Mouse (Mus musculus) embryonic stem cell, embryonic (primary cell): ENCODE results near the gene Tmem199.

ENCODE experiments used
- CTCF ChIA-PET, 4 experiments: fragments of 300-600 bp in 2 of 4; fragments of 350-600 bp in 2 of 4; sonication (Branson Sonifier 250); formaldehyde crosslinking; loops; one replicate each; lab custom pipeline; 2022; ENCODE audit warnings: inconsistent platforms in 2 of 4; lab: Charles Lee
- POLR2A ChIA-PET, 4 experiments: fragments of 300-600 bp in 2 of 4; fragments of 350-600 bp in 2 of 4; sonication (Branson Sonifier 250); formaldehyde crosslinking; loops; one replicate each; lab custom pipeline; 2022; ENCODE audit warnings: antibody characterized with exemption in 4 of 4, inconsistent platforms in 1 of 4; lab: Charles Lee

Tmem199 gene

GRCm38 (mm10) chr11:78512025-78512957, at the start of gene Tmem199, which contains the start of gene Poldip2:
Tmem199 (minus strand) TSS chr11:78512172.
Poldip2 (plus strand) TSS chr11:78512193.
- POLR2A ChIA-PET, result interaction anchor here (0.5 to 1.7 kb wide), 79 partner anchors 9 to 1462 kb away, joined by 3 to 76 read pairs (median 5); partner anchors contain the start of genes Ift20 (in 3 of the 4), Sarm1 (in 3 of the 4), Tmem97 (in 3 of the 4) and Tnfaip1 (in 3 of the 4)
- CTCF ChIA-PET, result interaction anchor here in 3 of 4 experiments (0.6 to 1.4 kb wide), 7 partner anchors 50 to 440 kb away, joined by 3 to 6 read pairs (median 3); no protein-coding TSS in a partner anchor

GRCm38 (mm10) chr11:78560447-78560846, 48.5 kb upstream of the Tmem199 start:
- CTCF ChIA-PET, result interaction anchor here (0.6 to 1.9 kb wide), 22 partner anchors 10 to 1431 kb away, joined by 3 to 11 read pairs (median 3); partner anchors contain the start of genes Sarm1 (in 1 of the 4) and Tmem97 (in 1 of the 4)
- POLR2A ChIA-PET, result interaction anchor here (0.5 to 2.1 kb wide), 10 partner anchors 9 to 1172 kb away, joined by 3 to 12 read pairs (median 5); partner anchors contain the start of gene Tmem97 (in 2 of the 4)

GRCm38 (mm10) chr11:78557241-78557640, 45.3 kb upstream of the Tmem199 start:
- POLR2A ChIA-PET, result interaction anchor here in 2 of 4 experiments (0.8 to 13.7 kb wide), 11 partner anchors 8 to 270 kb away, joined by 3 to 205 read pairs (median 3); partner anchors contain the start of genes Ift20 (in 1 of the 2) and Tnfaip1 (in 1 of the 2)
- CTCF ChIA-PET, result interaction anchor here in 3 of 4 experiments (0.6 to 0.9 kb wide), 5 partner anchors 9 to 399 kb away, joined by 3 read pairs; no protein-coding TSS in a partner anchor

- POLR2A ChIA-PET, result interaction anchor here in 2 of 4 experiments (1.1 to 13.7 kb wide), 5 partner anchors 11 to 29 kb away, joined by 3 to 205 read pairs (median 4); partner anchors contain the start of genes Ift20 (in 2 of the 2) and Tnfaip1 (in 2 of the 2)
- CTCF ChIA-PET, result no interaction called here
Observed at GRCm38 (mm10) chr11:78556070-78556469, 44.1 kb upstream of the Tmem199 start.

- POLR2A ChIA-PET, result interaction anchor here in 2 of 4 experiments (1.5 to 13.7 kb wide), 4 partner anchors 11 to 19 kb away, joined by 3 to 205 read pairs (median 6); partner anchors contain the start of genes Ift20 (in 2 of the 2) and Tnfaip1 (in 2 of the 2)
- CTCF ChIA-PET, result interaction anchor here in 1 of 4 experiments (1.2 kb wide), 1 partner anchor 11 kb away, joined by 3 read pairs; no protein-coding TSS in a partner anchor
Observed at GRCm38 (mm10) chr11:78555623-78556022, 43.7 kb upstream of the Tmem199 start.

GRCm38 (mm10) chr11:78551059-78551398, 39.1 kb upstream of the Tmem199 start:
- CTCF ChIA-PET, result interaction anchor here in 1 of 4 experiments (1.4 kb wide), 1 partner anchor 23 kb away, joined by 3 read pairs; no protein-coding TSS in a partner anchor
- POLR2A ChIA-PET, result interaction anchor here in 3 of 4 experiments (0.5 to 13.7 kb wide), 27 partner anchors 8 to 464 kb away, joined by 3 to 205 read pairs (median 5); partner anchors contain the start of genes Ift20 (in 3 of the 3), Poldip2 (in 3 of the 3), Tmem199 (in 3 of the 3) and Tnfaip1 (in 3 of the 3)

GRCm38 (mm10) chr11:78550168-78551058, 38.4 kb upstream of the Tmem199 start, which contains the start of gene Tmem97:
Tmem97 (minus strand) TSS chr11:78550777.
- POLR2A ChIA-PET, result interaction anchor here in 3 of 4 experiments (0.6 to 13.7 kb wide), 26 partner anchors 7 to 289 kb away, joined by 3 to 205 read pairs (median 4); partner anchors contain the start of genes Ift20 (in 3 of the 3), Poldip2 (in 3 of the 3), Tmem199 (in 3 of the 3) and Tnfaip1 (in 3 of the 3)
- CTCF ChIA-PET, result interaction anchor here in 2 of 4 experiments (0.5 to 1.4 kb wide), 5 partner anchors 10 to 300 kb away, joined by 3 read pairs; no protein-coding TSS in a partner anchor

- CTCF ChIA-PET, result interaction anchor here in 2 of 4 experiments (1.0 to 1.2 kb wide), 2 partner anchors 11 to 96 kb away, joined by 3 read pairs; no protein-coding TSS in a partner anchor
- POLR2A ChIA-PET, result interaction anchor here in 3 of 4 experiments (0.7 to 13.7 kb wide), 15 partner anchors 8 to 177 kb away, joined by 3 to 205 read pairs (median 7); partner anchors contain the start of genes Ift20 (in 3 of the 3), Tnfaip1 (in 3 of the 3), Poldip2 (in 2 of the 3) and Tmem199 (in 2 of the 3)
Observed at GRCm38 (mm10) chr11:78549491-78549987, 37.6 kb upstream of the Tmem199 start.

- ChIA-PET CTCF (interaction anchor here in 1 of 4 experiments (0.6 kb wide), 1 partner anchor 665 kb away, joined by 3 read pairs; no protein-coding TSS in a partner anchor), POLR2A (interaction anchor here in 3 of 4 experiments (0.6 to 13.7 kb wide), 14 partner anchors 8 to 74 kb away, joined by 3 to 205 read pairs (median 6); partner anchors contain the start of genes Ift20 (in 3 of the 3), Tnfaip1 (in 3 of the 3), Poldip2 (in 2 of the 3) and Tmem199 (in 2 of the 3))
Observed at GRCm38 (mm10) chr11:78547718-78548460, 35.9 kb upstream of the Tmem199 start.

GRCm38 (mm10) chr11:78545181-78545580, 33.2 kb upstream of the Tmem199 start:
- POLR2A ChIA-PET, result interaction anchor here (0.9 to 13.7 kb wide), 19 partner anchors 7 to 380 kb away, joined by 3 to 205 read pairs (median 6); partner anchors contain the start of genes Ift20 (in 4 of the 4), Tnfaip1 (in 4 of the 4), Poldip2 (in 2 of the 4) and Tmem199 (in 2 of the 4)
- CTCF ChIA-PET, result interaction anchor here in 3 of 4 experiments (0.5 to 2.5 kb wide), 14 partner anchors 9 to 567 kb away, joined by 3 to 10 read pairs (median 3); partner anchors contain the start of genes Ift20 (in 1 of the 3) and Tnfaip1 (in 1 of the 3)

GRCm38 (mm10) chr11:78544449-78545111, 32.6 kb upstream of the Tmem199 start:
- ChIA-PET POLR2A (interaction anchor here (0.6 to 13.7 kb wide), 22 partner anchors 7 to 571 kb away, joined by 3 to 205 read pairs (median 6); partner anchors contain the start of genes Ift20 (in 4 of the 4), Tnfaip1 (in 4 of the 4), Poldip2 (in 2 of the 4) and Tmem199 (in 2 of the 4)), CTCF (interaction anchor here in 3 of 4 experiments (0.6 to 2.5 kb wide), 14 partner anchors 8 to 567 kb away, joined by 3 to 10 read pairs (median 3); partner anchors contain the start of genes Ift20 (in 1 of the 3), Nos2 (in 1 of the 3) and Tnfaip1 (in 1 of the 3))

- CTCF ChIA-PET, result no interaction called here
- POLR2A ChIA-PET, result interaction anchor here in 3 of 4 experiments (0.6 to 7.8 kb wide), 8 partner anchors 7 to 1093 kb away, joined by 3 to 205 read pairs (median 48); partner anchors contain the start of gene Tmem97 (in 3 of the 3)
Observed at GRCm38 (mm10) chr11:78540358-78540757, 28.4 kb upstream of the Tmem199 start.

GRCm38 (mm10) chr11:78536690-78537084, 24.7 kb upstream of the Tmem199 start:
- POLR2A ChIA-PET, result interaction anchor here in 3 of 4 experiments (0.6 to 7.8 kb wide), 55 partner anchors 8 to 803 kb away, joined by 3 to 205 read pairs (median 6); partner anchors contain the start of genes Poldip2 (in 3 of the 3), Tmem199 (in 3 of the 3), Tmem97 (in 3 of the 3) and Ccnq (in 2 of the 3)
- CTCF ChIA-PET, result interaction anchor here in 3 of 4 experiments (0.6 to 2.3 kb wide), 9 partner anchors 8 to 1516 kb away, joined by 3 to 12 read pairs (median 4); no protein-coding TSS in a partner anchor
